Mouse (Mus musculus) olfactory bulb, adult 2 months (tissue): ENCODE measurements around the gene Sh3bp2.

ENCODE experiments used
- CTCF ChIP-seq: fragments of 200-500 bp; IDR thresholded peaks from 2 replicates; pipeline ENCODE4 v1.5.1; 2012; ENCODE audit warnings: low read depth, mild to moderate bottlenecking, low read length, moderate library complexity; ENCODE audit not compliant: insufficient read depth
- POLR2A ChIP-seq: fragments of 200-500 bp; IDR thresholded peaks from 2 replicates; pipeline ENCODE4 v1.6.1; 2012; ENCODE audit warnings: mild to moderate bottlenecking, low read depth, low read length, moderate library complexity; ENCODE audit not compliant: insufficient read depth

GRCm38 (mm10) chr5:34574721-34575120 lies 49.1 kb downstream of the Sh3bp2 start:
- TF ChIP-seq CTCF (no peak), POLR2A (no peak)
